Mouse (Mus musculus): Measurements from ENCODE around the gene Lyrm1.

The Lyrm1 gene

DNA sequence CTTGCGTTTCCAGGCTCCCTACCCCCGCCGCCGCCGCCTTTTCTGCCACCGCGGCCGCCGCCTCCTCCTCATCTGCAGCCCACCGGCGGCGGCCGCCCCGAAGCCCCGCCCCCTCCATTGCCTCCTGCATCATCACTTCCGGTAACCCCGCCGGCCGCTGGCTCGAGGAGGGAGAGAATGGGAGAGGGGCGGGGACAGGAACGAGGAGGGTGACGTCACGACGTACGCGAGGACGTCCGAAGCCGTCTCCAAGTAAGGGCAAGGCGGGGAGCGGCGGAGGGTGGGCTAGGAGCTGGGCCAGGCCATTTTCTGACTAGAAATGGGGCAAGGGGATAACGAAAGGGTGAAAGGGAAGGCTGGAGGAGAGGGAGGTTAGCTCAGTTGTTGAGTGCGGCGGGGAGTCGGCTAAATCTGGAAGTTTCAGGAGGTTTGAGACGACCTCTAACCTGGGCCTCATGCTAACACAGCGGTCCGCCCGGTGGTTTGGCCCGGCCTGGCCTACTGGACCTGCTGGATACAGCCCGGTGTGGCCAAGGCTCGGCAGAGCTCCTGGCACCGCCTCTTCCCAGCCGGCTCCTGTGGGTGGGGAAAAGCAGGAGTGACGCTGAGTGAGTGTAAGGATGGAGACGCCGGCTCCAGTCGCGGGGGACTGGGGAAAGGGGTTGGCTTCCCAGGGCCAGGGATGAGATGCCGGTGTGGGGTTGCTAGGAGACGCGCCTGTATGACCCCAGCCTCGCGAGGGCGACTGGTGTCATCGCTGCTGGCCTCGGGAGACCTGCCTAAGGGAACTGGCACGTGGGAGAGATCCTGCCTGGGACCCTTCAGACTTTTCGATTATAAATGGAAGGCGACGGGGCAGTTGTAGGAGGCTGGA is at the start of gene Lyrm1, which contains the start of gene Dcun1d3:
Lyrm1 (plus strand) TSS at position 223 of the 874 bp plus-strand sequence.
Dcun1d3 (minus strand) TSS at position 660 of the 874 bp plus-strand sequence.
- in situ Hi-C loops (cut with MboI; ENCODE audit: unreplicated experiment in 2 of 2), result no loop called here

DNA sequence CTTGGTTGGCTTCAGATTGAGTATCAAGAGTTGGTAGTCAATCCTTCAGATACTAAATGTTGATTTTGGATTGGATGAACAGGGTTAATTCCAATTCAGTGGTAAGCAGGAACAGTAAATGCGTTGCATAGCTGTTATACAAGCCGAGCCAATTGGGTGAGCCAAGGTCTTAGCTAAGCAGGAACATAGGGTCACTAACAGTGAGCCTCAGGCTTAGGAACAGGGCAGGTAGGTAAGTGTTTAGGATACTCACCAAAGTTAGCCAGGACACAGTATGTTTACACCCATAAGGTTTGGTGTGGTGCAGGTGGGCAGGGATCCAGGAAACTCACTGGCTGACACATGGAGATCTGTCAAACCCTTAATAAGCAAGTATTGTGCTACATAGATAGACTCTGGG is 48.3 kb upstream of the Lyrm1 start:
- in situ Hi-C loops (cut with MboI; ENCODE audit: unreplicated experiment in 2 of 2), result loop anchor here (5.0 to 25.0 kb wide), 4 partner anchors 255 to 977 kb away; partner anchors contain the start of genes Uqcrc2 (in 2 of the 2) and Tmem159 (in 1 of the 2)

DNA sequence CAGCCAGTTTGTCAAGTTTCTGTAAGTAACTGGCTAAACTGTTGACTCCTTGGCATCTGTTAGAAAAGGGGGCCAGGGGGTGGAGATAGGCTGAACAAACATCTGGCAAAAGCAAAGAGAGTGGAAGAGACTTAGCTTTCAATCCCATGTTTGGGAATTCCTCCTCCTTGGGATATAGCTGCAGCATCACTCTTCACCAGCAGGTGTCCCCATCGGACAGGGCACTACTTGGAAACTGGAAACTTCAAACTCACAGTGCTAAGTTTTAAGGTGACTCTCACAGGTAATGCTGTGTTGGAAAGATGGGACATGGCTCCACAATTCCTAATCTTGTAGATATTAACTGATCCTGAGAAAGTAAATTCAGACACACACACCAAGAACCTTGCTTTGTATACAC is 46.6 kb upstream of the Lyrm1 start:
- in situ Hi-C loops (cut with MboI; ENCODE audit: unreplicated experiment in 2 of 2), result loop anchor here (5.0 to 25.0 kb wide), 4 partner anchors 253 to 976 kb away; partner anchors contain the start of genes Uqcrc2 (in 2 of the 2) and Tmem159 (in 1 of the 2)

DNA sequence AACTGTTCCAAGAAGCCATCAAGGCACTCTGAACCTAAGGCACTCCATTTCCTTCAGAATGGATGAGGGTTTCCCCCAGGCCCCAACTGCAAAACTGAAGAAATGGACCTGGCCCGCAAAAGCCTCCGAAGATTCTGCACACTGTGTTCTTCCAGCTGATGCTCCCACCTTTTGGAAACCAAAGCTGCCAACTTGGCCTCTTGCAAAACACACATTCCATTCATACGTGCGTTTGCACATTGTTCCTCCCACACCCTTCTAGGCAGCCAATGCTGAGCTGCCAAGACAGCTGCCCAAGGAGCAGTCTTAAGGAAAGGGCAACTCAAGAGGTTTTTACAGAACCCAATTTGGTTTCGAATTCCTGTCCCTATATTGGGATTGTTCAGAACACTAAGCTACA is 44.9 kb upstream of the Lyrm1 start:
- in situ Hi-C loops (cut with MboI; ENCODE audit: unreplicated experiment in 2 of 2), result no loop called here

DNA sequence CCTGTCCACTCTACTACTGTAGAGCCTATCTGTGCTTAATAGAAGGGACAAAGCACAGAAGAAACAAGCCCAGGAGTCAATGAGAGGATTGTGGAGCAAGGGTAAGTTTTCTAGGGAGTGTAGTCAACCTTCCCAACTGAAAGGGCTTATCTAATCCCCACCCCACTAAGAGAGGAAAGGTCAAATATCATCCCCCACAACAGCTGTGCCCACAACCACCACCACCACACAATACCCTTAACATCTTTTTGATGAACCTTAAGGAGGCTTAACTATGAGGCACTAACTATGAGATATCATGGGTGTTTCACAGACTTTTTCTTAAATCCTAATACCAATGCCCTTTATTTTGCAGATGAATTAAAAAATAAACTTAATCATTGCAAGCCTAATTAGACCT is 43.2 kb upstream of the Lyrm1 start:
- in situ Hi-C loops (cut with MboI; ENCODE audit: unreplicated experiment in 2 of 2), result no loop called here

DNA sequence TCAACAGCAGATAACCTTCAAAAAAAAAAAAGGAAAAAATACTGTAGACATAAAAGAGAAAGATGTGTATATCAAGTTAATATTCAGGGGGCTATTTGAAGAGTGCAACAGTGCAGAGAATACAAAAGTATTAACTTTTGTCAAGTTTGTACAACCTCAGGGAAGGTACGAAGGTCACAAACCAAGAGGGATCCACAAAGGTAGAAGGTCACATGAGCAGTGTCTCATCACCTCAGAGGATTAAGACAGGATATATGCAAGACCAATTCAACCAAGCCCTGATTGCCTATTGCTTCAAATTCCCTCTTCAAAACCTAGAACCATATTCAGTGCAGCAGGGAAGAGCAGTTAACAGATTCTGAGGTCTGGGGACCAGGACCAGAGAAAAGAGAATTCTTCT is 42.5 kb upstream of the Lyrm1 start:
- in situ Hi-C loops (cut with MboI; ENCODE audit: unreplicated experiment in 2 of 2), result no loop called here

DNA sequence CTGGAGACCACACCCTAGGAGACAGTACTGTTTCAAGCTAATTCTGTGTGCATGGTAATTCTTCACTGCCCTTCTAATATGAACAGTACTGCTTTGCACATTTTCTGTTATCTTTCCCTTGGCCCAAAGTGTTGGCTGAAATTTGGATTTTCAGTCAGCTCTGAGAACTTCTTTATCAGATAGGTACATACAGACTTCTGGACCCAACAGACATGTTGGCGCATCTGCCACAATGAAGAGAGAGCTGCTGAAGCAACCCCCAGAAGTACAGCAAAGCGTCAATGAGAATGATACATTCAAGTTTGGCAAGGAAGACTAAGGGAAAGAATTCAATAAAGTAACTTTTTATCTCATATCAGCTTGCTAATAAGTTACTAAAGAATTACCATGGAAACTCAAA is 41.3 kb upstream of the Lyrm1 start:
- in situ Hi-C loops (cut with MboI; ENCODE audit: unreplicated experiment in 2 of 2), result no loop called here

DNA sequence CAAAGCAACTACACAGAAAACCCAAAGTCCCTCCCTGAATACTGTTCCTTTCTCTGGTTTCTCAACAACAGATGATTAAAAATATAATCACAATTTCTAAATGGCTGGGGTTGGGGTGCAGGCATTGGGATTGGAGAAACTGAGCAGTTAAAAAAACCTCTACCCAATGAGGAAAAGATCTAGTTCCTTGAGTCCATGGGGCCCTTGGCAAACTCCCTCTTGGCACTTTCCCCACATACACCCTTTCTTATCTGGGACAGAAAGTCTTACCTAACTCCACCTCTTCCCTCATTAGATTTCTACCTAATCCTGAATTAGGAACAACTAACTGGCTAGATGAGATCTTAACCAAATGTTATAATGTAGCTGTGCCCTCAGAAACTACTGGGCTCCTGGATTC is 40.6 kb upstream of the Lyrm1 start:
- in situ Hi-C loops (cut with MboI; ENCODE audit: unreplicated experiment in 2 of 2), result no loop called here

DNA sequence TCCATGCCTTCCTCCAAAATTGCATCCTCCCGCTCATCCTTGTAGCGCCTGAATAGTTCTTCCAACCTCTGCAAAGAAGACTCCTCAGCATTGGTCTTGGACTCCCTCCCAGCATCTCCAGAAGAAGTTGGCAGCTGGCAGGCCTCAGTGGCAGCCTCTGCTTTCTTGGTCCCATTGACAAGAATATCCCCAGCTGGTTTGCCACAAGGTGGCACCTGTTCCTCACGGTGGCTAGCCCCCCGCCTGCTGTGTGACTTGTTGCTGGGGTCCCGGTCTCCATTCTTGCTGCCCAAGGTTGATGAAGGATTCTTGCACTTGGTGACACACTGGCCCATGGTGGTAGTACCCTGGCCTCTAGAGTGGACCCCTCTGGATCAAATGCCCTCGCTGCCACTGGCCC is 36.2 kb upstream of the Lyrm1 start:
- in situ Hi-C loops (cut with MboI; ENCODE audit: unreplicated experiment in 2 of 2), result no loop called here

DNA sequence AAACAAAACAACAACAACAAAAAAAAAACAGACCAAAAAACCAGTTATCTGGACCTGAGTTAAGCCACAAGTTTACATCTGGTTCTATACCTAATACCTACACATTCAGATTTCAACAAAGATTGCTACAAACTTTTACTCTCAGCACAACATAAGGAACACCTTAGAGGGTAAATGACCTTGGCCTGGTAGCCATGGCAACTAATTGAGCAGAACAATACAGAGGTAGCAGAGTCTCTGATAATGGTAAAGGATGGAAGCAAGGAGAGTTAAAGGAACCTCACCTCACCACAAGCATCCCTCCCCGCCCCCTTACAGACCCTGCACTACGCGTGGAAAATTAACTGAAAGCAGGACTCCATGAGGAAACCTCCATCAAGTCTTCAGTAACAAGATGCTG is 35.5 kb upstream of the Lyrm1 start:
- in situ Hi-C loops (cut with MboI; ENCODE audit: unreplicated experiment in 2 of 2), result no loop called here

DNA sequence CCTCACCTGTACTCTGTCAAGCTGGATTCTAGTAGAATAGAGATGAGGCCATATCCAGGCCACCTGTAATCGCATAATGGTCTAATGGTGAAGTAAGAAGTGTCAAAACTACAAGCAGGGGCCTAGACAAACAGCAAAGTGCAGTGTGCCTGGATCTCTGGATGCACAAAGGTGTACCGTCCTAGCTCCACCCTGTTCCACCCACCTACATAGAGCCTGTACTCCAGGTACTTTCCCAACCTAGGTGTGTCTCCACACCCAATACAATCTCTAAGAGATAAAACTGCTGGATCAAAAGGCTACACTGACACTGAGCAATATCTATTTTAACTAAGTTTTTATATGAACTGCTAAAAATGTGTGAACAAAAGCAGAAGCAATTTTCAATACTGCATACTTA is 35.1 kb upstream of the Lyrm1 start:
- in situ Hi-C loops (cut with MboI; ENCODE audit: unreplicated experiment in 2 of 2), result no loop called here

DNA sequence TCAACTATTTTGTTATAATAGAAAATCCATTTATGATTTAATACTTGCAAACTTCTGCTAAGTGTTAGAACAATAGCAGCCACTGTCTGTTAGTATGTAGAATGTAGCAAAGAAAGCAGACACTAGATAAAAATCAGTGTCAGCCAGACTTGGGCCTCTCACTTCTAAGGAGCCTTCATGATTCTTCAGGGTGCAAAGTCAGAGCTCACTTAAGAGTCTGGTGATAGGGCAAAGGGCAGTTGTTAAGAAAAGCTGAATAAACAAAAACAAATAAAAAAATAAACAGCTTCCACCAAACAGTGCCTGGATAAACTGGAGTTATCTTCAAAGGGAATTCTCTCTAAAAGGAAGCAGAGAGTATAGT is 34.7 kb upstream of the Lyrm1 start:
- in situ Hi-C loops (cut with MboI; ENCODE audit: unreplicated experiment in 2 of 2), result no loop called here

DNA sequence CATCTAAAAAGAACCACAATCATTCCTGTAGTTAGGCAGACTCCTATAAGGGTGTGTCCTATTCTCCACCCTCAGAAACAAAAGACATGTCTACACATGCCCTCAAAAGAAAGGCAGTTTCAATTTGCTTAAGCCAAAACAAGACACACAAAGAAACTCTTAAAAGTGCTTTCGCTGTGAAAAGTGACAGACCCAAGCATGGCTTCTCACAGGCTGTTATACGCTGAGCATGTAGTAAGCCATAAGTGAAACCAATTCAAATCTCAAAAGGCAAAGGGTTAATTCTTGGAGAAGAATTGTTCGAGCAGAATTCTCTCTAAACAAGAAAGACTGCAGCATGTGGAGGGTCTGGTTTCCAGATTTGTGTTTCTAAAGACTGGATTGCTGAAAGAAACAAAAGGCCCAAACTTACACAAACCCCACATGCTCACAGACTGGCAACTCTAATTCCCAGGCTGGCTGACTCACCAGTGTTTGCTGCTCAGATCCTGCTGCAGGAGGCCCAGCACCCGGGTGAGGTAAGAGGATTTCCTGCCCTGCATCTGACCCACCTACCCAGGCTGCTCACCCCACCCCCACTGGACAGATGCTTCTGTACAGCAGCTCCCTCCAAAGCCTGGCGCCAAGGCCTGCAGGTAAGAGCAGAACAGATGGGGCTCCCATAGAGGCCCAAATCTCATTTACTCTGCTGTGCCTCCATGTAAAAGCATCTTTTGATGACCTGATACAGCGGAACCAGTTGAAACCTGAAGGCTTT is 34.1 kb upstream of the Lyrm1 start:
- in situ Hi-C loops (cut with MboI; ENCODE audit: unreplicated experiment in 2 of 2), result no loop called here

DNA sequence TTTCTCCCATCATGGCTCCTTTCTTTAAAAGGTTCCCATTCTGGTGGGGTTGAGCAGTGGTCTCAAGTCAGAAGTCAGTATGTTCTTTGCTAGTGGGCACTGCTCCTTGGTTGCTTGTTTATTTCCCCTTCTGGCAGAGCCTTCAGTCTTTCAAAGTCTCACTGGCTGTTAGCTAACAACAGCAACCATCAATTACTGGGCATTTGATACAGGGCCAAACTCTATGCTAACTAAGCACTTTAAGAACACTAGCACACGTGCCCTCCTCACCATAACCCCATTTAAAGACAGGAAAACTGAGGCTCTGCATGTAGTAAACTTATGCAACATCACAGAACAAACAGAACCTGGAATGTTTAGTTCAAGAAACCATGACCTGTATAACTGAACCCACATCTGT is 33.5 kb upstream of the Lyrm1 start:
- in situ Hi-C loops (cut with MboI; ENCODE audit: unreplicated experiment in 2 of 2), result no loop called here

DNA sequence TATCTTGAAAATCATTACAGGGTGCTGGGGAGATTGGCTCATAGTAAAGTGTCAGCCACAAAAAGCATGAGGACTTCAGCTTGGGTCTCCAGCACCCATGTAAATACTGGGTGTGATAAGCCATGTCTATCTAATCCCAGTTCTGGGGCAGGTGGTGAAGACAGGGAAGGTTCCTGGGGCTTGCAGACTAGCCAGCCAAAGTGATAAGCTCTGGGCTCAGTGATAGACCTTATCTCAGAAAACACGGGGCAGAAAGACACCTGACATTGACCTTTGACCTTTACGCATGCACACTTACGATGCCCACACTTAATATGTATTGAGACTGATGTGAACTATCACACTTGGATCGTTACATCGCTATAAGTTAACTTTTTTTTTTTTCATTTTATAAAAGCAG is 31.2 kb upstream of the Lyrm1 start:
- in situ Hi-C loops (cut with MboI; ENCODE audit: unreplicated experiment in 2 of 2), result no loop called here

DNA sequence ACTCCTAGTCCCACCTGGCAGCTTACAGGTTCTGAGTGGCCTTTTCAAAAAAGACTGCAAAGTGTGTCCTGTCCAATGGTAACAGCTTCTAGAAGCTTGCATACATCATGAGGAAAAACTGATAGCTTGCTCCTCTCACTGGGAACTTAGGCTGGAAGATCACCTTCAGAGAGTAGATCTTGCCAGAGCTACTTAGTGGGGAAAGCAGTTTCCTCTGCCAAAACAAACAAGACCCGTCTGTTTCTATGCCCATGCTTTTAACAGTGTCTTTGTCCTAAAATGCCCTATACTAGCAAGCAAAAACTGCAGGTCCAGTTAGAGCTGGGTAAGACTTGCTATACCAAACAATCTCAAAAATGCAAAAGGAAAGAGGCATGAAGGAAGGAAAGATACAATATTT is 29.5 kb upstream of the Lyrm1 start:
- in situ Hi-C loops (cut with MboI; ENCODE audit: unreplicated experiment in 2 of 2), result no loop called here

DNA sequence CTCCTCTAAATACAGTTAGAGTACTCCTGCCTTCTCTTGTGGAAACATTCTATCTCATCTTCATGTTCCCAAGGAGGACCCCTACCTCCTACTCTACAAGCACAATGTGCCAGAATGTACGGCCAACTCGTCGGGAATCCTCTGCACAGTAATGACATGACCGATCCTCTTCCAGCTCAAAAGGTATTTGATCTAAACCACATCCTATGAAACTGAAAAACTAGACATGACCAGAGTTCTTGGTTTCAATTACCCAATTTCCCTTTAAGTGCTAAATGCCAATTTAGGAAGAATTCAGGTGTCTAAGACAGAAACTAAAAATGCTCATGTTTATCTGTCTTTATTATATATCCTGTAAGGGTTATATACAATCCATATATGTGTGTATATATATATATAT is 23.5 kb upstream of the Lyrm1 start:
- in situ Hi-C loops (cut with MboI; ENCODE audit: unreplicated experiment in 2 of 2), result no loop called here

DNA sequence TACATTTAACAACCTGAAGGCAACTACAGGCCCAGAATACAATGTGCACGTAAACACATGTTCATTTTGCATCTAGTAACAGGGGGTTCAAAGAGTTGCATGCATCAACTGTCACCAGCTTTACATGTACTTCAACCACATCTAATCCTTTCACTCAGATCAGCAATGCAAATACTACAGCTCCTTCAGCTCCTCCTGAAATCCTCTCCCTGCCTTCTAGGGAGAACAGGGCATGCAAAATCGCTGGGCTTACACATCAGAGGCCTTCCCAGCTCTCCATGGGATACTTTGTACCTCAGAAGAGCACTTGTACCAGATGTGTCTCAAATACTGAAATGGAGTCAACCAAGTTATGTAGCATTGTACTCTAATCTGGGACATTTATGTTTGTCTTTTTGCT is 22.6 kb upstream of the Lyrm1 start:
- in situ Hi-C loops (cut with MboI; ENCODE audit: unreplicated experiment in 2 of 2), result no loop called here

DNA sequence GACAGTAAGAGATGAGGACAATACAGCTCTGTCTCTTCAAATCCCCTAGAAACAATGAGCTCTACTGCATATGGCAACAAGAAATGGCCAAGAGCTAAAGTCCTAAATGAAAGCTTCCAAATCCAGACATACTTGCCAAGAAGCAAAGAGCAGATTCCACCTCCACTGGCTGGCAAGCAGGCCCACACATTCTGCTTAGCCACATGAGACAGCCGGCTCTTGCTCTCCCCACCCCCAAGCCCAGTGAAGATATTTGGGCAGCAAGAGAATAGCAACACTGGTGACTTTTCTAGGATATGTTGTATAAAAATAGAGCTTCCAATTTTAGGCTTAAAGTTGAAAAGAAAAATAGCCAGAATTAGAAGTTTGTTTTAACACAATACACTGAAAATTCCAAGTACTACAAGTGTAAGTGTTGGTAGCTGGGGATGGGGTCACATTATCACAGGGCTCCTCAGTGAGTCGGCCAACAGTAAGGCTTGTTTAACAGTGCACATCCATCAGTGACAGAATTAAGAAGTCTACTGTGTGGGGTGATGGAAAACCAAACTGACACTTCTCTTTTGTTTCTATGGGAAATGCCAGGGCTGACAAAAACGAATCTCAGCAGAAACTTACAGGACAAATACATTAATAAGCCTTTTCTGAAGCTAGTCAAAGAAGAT is 19.8 kb upstream of the Lyrm1 start:
- in situ Hi-C loops (cut with MboI; ENCODE audit: unreplicated experiment in 2 of 2), result no loop called here

DNA sequence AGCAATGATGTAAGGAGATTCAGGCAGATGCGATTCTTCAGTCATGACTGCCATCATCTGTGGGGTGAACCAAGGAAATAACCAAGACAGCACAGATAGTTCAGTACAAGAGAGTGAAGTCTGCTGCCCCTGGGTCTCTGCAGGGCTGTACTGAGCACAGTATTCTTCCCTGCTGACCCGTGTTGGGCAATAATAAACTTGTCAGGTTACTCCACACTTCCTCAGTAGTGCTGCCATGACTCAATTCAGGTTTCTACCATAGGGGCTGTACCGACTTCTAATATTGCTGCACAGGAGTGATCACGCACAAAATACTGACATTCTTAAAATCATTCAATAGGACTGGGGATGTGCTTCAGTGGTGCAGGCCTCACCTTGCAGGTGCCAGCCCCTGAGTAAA is 16.5 kb upstream of the Lyrm1 start:
- in situ Hi-C loops (cut with MboI; ENCODE audit: unreplicated experiment in 2 of 2), result no loop called here

DNA sequence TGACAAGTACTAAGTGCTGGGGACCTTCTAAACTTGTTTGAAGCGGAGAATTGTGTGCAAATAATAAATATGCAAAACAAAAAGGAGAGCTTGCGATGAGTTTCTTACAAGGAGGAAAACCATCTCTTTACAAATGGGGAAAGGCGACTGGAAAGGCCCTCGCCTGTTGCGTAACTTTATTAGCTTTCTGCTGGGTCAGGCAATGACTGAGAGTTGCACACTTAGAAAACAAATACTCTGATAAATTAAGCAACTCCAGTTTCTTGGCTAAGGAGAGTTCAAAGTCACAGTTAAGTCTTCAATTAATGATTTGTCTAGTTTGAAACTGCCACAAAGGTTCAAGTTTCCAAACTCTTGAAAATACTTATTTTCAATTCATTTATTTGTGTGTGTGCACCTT is 15.3 kb upstream of the Lyrm1 start:
- in situ Hi-C loops (cut with MboI; ENCODE audit: unreplicated experiment in 2 of 2), result no loop called here
